Mouse (Mus musculus): Measurements from ENCODE around the gene Birc6.
A peak's percentile ranks its signal among the peaks of the same experiment; 100 is the strongest.

The Birc6 gene

DNA sequence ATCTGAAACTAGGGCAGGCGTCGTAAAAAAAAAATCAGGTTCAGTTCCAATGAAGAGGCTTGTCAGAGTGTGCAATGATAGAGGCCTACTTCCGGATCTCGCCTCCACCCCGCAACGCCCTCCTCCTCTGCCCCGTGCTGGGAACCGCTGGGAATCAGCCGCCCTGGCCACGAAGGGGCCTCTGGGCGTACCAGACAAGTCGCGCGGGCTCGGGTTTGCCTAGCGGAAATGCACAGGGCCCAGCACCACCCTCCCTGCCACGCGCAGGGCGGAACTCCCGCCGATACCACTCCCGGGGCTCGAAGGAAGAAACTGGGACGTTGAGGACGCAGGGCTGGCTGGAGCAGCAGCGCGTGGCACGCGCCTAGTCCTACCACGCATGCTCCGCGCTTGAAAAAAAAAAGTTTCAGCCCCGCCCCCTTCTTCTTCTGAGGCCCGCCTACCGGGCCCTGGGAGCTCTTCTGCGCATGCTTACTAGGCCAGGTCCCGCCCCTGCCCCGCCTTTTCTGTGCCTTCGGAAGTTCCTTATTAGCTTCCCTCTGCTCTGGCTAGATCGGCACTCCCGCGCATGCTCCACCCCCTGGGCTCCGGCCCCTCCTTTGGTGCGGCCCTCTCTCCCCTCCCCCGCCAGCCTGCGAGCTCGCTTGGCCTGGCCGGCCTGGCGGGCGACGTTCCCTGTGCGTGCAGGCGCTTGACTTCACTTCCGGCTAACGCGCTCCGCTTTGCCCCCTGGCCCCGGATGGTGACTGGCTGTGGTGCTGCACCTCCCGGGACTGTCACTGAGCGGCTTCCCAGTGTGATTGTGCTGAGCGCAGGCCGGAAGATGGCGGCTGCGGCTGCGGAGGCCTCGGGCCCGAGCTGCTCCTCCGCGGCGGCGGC is at the start of gene Birc6:
TSS of gene Birc6 (plus strand) at position 567 of the 879 bp plus-strand sequence.
- peak; percentile 100 for DNase-seq

DNA sequence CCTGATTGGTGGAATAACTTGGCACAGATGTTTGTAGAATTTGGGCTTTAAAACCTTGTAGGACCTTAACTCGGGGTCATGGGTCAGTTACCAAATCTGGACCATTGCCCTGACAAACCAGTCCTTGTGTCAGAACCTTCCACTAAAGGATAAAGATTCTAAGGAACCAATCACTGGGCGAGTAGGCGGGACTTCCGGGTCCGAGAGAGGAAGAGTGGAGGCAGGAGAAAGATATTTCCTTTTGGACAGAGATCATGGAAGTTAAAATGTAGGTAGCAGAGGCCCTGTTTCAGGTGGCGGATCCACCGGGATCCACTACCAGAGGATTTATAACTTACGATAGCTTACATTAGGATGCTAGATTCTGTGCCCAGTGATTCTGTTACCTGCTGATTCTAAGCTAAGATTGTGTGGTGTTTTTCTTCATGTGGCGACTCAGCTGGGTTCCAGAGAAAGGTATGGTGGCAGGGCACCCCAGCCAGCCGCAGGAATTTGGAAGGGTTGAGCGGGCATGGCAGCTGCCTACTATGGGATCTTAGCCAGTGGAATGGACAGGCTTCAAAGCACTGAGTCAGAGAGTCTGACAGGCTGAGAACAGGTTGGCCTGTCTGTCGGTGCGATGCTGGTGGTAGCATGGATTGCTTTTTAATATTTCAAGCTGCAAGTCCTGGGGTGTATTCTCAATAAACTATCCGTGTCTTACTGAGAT is 47.6 kb upstream of the Birc6 start:
- no peak for DNase-seq

DNA sequence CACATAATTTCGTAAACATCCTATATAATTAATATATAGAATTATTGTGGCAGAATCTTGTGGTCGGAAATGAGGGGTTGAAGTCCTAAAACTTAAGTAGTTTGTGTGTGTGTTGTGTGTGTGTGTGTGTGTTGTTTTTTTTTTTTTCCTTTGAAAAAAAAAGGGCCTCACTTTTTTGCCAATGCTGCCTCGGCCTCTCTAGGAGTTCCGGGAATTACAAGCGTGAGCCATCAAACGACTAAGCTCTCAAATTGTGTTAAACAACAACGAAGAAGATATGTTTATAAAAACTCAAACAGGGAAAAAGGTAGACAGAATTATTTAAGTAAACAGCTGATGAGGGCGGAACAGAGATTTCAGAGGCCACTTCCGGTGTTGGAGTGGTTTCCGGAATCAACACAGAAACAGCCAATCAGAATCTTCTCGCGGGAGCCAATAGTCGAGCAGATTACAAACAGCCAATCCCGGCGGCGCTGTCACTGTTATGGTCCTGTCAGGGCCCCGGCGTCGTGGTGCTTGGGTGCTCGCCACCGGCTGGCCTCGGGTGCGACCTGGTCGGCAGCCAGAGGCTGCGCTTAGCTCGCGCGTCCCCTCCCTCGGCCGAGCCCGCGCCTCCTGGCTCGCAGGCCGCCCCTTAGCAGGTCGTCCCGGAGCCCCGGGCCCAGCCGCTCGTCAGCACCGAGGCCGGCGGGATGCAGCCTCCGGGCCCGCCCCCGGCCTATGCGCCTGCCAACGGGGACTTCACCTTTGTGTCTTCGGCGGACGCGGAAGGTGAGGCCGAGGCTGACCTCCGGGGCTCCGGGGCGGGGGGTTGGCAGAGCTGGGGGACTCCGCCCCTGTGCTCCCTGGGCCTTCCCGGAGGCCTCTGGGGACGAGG is 38.8 kb upstream of the Birc6 start, which contains the start of gene Yipf4:
TSS of gene Yipf4 (plus strand) at position 470 of the 877 bp plus-strand sequence.
- peak; percentile 96 for DNase-seq

DNA sequence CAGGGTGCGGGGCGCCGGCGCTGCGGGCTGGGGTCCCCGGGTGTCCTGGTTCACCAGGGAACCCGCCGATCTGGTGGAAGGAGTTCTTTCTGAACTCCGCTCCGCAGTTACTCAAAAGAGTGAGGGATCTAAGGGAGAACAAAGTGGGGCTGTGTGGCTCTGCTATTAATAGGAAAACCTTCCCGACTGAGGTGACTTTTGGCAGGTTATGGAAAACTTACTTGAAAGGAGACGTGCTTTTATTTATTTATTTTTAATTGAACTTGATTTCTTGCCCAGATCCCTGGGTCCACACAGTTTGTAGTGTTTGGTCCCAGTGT is 38.2 kb upstream of the Birc6 start:
- no peak for DNase-seq

DNA sequence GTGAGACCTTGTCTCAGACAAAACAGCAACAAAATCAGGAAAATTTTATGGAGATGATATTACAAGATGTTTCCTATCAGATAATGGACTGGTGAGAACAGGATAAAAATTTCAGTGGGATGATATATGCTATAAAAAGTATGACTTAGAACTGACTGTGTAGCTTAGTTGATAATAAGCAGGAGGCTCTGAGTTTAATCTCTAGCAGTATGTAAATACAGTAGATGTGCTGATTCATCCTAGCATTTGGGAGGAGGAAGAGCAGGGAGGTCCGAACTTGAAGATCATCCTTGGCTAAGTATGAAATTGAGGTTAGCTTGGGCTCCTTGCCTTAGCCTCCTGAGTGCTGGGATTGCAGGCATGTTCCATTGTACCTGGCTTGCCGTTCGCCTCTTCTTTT is 36.5 kb upstream of the Birc6 start:
- DNase-seq, result no peak

DNA sequence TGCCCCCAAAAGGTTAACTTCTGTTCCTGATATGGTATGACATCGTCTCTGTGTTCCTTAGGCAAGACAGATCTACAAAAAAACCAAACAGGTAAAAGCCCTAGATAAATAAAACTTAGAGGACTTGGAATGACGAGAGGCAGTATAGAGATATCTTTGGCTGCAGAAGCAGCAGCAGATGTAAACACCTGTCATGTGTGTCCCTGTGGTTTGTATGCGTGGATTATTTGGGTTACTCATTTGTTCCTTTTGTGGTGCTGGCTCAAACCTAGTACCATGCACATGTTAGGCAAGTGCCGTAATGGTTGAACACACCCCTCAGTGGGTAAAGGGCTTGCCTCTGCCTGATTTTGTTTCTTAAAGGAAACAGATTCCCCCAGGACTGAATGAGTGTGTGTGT is 27.9 kb upstream of the Birc6 start:
- DNase-seq, result no peak

DNA sequence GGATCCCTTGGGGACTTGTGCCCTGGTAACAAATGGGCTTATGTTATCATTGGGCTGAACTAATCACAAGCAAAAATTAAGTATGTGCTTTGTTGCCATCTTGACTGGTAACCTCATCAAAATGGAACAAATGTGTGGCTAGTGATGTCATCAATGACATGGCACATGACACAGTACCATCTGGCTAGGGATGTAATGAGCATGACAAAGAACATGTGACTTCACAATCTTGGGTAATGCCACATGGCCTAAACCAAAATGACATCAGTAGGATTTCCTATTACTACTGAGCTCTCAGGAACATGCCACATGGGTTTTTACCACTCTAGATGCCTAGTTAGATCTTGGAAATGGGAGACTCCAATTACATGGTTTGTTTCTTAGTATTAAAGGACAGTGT is 27.0 kb upstream of the Birc6 start:
- DNase-seq, result no peak

DNA sequence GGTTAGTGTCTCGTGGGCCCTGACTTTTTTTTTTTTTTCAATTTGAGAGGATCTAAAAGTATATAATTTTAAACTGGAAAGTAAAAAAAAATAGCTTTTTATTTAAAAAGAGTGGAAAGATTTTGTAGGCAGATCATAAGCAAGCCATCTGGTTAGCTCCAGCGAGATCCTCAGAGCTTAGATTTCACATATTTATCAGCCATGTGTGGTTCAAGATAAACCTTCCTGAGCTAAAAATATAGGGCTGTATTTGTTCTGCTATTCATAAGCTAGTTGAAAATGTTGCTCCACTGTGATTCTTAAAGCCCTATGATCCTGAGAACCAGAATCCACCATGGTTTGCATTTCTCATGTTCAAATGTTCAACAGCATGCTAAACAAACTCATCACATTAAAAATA is 20.2 kb upstream of the Birc6 start:
- no peak for DNase-seq

DNA sequence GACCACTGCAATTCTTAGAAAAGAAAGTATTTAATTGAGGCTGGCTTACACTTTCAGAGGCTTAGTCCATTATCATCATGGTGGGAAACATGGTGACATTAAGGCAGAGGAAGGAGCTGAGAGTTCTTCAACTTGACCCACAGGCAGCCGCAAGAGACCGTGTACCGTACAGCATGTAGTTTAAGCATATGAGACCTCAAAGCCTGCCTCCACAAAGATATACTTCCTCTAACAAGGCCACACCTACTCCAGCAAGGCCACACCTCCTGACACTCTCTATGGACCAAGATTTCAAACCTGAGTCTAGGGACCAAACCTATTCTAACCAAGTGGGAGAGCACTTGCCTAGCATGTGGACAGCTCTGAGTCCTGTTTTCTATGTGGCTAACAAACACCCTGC is 19.5 kb upstream of the Birc6 start:
- no peak for DNase-seq

DNA sequence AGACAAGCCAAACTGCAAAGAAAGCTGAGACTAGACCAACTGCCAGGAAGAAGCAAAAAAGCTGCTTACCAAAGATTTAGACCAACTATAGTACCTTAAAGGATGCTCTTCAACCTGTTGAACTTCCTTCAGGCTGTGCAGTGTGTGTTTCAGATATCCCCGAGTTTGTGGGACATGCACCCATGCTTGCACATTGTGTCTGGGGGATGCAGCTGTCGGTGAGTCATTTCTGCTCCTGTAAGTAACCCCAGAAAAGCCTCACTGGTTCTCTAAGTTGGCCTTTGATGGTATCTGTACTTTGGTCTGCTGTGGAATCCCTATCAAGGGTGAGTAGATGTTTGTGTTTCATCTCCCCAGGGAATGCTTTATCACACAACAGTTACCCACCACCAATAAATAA is 15.8 kb upstream of the Birc6 start:
- DNase-seq, result no peak

DNA sequence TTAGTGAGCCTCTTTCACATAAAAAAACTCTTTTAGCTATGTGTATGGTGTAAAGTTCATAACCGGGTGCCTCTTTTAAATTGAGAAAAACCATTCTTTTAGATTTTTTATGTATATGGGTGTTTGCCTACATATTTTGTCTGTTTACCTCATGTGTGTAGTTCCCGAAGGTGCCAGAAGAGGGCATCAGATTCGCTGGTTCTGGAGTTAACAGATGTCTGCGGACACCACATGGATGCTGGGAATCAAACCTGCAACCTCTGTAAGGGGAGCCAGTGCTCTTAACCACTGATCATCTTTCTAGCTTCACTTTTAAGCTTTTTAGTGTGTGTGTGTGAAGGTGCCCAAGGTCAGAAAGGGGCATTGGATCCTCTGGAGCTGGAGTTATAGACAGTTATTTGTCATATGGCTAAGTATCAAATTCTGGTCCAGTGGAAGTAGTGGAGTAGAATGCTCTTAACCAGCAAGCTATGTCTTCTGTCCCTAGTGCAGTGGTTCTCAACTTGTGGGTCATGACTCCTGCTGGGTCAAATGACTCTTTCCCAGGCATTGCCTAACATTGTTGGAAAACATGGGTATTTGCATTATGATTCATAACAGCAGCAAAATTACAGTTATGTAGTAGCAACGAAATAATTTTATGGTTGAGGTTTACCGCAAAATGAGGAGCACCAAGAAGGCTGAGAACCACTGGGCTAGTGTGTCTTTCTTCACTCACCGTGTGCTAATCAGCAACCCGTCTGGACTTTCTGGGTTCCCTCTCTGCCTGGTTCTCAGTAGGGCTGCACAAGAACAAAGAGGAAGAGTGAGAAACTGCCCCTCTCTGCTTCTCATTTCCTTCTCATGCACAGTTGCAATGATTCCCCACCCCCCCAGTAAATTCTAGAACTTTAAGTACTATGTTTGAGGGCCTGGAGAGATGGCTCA is 5.0 kb upstream of the Birc6 start:
- DNase-seq, result no peak

DNA sequence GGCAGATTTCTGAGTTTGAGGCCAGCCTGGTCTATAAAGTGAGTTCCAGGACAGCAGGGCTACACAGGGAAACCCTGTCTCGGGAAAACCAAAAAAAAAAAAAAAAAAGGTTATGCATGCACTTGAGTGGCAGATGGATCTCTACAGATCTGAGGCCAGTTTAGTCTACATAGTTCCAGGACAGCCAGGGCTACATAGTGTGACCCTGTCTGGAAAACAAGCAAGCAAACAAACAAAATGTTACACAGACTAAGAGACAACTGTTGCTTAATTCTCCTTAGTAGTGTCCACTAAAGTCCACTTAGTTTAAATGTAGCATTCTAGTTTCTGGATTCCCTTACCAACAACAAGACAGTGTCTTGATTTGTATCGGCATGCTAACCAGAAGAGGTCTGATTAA is 2.0 kb upstream of the Birc6 start:
- DNase-seq, result no peak

DNA sequence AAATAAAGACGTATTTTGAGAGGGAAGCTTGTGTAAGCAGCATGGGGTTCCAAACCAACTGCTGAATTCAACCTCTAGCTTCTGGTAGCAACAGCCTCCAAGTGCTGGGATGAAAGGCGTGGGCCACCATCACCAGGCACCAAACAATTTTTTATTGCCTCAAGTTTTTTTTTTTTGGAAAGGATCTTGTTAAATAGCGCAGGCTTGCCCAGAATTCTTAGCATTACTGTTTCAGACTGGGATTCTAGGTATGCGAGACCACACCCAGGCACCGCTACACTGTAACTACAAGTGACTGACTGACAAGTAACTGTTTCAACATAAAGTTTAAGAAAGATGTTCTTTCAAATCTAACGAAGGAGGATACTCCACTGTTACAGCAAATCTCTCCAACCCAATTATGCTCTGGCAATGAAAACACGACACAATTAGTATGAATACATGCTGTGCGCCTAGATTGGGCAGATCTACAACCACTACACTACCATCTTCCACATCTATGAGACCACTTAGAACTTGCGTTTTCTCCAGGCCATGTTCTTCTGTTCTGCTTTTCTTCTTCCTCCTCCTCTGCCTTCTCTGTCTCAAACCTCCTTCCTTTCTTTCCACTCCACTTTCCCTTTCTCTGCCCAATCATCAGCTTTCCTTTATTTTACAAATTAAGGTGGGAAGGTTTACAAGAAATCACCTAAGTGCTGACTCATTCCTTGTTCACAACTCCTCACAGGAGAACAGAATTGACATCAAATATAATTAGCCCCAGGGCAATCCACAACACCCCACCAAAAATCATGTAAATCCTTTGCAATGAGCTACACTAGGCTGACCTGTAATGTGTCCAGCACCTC is 1.1 kb upstream of the Birc6 start:
- peak; percentile 6 for DNase-seq

DNA sequence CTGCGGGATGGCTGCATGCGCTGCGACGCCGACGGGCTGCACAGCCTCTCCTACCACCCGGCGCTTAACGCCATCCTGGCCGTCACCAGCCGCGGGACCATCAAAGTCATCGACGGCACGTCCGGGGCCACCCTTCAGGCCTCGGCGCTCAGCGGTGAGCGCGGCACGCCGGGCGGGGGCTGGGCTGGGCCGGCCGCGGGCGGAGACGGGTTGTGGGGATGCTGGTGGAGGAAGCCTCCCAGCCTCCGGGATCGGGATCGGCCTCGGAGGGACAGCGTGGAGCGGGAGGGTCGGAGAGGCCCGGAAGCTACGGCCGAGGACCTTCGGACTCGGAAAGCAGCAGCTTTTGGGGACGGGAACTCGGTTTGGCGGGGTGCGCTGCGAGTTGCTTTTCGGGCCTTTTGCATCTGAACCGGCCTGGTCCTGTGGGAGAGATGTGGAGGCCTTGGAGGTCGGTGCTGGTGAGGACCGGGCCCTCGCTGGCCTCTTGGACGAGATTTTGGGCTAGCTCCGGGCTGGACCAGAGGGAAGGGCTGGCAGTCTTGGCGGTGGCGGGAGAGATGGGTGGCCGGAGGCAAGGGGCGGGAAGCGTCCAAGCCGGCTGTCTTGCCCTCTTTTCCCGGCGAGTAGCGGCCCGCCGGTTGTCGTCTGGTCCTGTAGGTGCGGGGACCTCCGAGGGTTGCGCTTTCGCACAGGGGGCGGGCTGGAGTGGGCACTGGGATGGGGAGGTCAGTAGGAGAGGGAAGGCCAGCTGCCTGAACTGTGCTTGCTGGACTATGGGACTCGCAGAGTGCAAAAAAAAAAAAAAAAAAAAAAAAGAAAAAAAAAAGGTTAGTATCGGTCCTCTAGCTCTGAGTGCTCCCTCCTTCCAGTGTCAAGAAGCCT is 795 bp downstream of the Birc6 start:
- no peak for DNase-seq

DNA sequence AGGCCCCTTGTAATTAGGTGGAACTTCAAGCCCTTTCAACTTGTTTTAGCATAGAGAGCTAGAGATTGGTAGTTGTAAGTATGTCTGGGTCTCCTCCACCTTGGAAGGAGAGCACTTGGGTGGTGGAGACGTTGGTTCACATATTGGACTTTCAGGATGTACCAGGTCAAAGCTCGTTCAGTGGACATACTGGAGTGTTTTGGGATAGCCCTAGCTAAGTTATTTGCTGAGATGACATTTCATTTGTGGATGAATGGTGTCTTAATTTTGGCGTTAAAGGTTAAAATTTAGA is 1.4 kb downstream of the Birc6 start:
- peak; percentile 8 for DNase-seq

DNA sequence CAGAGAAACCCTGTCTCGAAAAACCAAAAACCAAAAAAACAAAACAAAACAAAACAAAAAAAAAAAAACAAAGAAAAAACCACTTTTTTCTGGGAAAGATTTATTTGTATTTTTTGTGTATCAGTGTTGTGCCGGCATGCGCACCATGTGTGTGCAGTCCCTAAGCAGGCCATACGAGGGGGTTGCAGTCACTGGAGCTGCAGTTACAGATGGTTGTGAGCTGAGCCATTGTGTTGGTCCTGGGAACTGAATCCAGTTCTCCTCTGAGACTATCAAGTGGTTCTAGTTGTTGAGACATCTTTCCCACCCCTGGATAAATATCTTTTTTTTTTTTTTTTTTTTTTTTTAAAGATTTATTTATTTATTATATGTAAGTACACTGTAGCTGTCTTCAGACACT is 6.9 kb downstream of the Birc6 start:
- no peak for DNase-seq

DNA sequence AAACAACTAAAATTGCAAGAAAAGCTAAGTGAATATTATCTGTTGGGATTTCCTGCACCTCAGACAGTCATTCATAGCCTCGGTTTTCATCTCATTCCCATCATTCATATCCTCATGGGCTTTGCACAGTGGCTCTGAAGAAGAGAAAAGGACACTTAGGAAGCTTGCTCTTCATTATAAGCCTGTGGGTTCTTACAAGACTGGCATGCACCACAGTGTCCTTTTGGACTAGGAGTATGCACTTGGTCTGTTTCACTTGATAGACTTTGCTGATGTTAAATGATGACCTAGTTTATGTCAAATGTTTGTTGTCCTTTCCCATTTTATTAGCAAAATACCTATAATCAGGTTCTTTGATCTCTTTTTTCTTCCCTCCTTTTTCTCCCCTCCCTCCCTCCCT is 9.4 kb downstream of the Birc6 start:
- no peak for DNase-seq

DNA sequence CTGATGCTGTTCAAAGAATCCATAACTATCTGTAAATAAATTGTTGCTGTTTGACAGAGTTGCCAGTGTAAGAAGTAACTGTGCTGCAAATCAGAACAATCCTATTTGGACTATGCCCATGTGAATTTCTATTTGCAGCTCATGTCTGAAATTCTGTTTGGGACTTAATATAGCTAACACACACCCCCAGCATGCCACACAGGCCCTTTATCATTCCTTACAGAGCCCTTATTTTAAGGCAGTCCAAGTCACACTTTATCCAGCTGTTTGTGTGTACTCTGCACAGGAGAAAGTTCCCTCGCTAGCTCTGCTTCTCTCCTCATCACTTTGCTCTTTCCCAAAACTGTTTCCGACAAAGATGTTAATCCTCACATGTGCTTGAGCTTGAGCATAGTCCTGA is 15.5 kb downstream of the Birc6 start:
- no peak for DNase-seq

DNA sequence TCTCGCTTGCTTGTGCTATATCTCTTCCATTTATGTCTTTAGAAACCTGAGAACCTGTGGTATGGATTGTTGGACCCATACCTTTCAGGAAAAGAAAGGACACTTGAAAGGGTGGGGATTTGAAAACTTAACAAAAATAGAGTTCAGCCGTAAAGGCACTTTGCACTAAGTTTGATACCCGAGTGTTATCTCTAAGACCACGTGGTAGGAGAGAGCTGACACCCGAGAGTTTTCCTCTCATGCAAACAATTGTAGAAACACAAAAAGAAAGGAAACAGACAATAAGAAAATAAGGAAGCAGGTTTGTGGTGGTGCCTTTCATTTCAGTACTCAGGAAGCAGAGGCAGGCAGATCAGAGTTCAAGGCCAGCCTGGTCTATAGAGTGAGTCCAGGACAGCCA is 26.0 kb downstream of the Birc6 start:
- DNase-seq, result no peak

DNA sequence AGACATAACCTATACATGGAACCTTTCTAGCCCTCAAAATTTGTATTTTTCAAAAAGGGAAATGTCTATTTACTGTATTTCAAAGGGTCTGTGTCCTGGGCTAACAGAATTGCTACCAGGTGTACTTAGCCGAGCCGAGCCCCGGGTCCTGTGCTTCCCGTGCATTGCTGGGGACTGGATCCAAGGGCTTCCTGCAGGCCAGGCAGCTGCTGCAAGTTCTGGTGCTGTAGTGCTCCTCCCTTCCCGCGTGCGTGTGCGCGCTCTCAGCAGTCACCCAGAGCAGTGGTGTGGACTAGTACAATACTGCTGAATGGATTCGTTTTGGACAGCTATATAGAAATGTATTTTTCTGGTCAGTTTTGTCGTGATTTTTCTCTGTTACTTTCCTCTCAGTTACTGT is 31.8 kb downstream of the Birc6 start:
- DNase-seq, result peak; percentile 23

DNA sequence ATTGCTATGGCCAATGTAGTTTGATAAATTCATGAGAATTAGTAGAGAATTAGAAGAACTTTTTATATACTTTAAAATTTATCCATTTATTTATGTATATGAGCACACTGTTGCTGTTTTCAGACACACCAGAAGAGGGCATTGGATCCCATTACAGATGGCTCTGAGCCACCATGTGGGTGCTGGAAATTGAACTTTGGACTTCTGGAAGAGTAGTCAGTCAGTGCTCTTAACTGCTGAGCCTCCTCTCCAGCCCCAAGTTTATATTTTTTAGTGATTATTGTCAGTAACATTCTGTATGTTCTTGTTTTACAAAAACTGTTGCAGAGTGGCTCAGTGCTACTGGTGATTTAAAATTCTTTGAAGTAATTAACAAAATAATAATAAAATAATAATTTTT is 36.1 kb downstream of the Birc6 start:
- DNase-seq, result no peak

Data from cerebellum, adult 11 months (tissue).